Mouse (Mus musculus): ENCODE measurements around the gene Bbs2.

The Bbs2 gene

GRCm38 (mm10) chr8:94094281-94094680 is 4.4 kb downstream of the Bbs2 start:
- DNase-seq = no peak

GRCm38 (mm10) chr8:94092848-94093247 is 5.9 kb downstream of the Bbs2 start:
- no peak for DNase-seq

GRCm38 (mm10) chr8:94089715-94090114 is 9.0 kb downstream of the Bbs2 start:
- no peak for DNase-seq

GRCm38 (mm10) chr8:94087964-94088363 is 10.8 kb downstream of the Bbs2 start:
- no peak for DNase-seq

GRCm38 (mm10) chr8:94076461-94077192 is 22.1 kb downstream of the Bbs2 start:
- DNase-seq = no peak

- DNase-seq = no peak
Measured at GRCm38 (mm10) chr8:94068793-94069192, 29.9 kb downstream of the Bbs2 start.

GRCm38 (mm10) chr8:94066121-94066863 is 32.4 kb downstream of the Bbs2 start:
- DNase-seq = no peak

GRCm38 (mm10) chr8:94057157-94057854 is 41.4 kb downstream of the Bbs2 start:
- peak in 1 of 2 experiments; percentile 39 for DNase-seq

GRCm38 (mm10) chr8:94052696-94053095 is 46.0 kb downstream of the Bbs2 start:
- DNase-seq = no peak

- no peak for DNase-seq
Measured at GRCm38 (mm10) chr8:94047845-94048244, 50.9 kb downstream of the Bbs2 start.

- no peak for DNase-seq
Measured at GRCm38 (mm10) chr8:94037806-94038205, 60.9 kb downstream of the Bbs2 start.

GRCm38 (mm10) chr8:94036944-94037524 is 61.7 kb downstream of the Bbs2 start, which contains the start of the genes Nudt21 and Ogfod1:
TSS of gene Nudt21 (minus strand) at chr8:94037031.
TSS of gene Ogfod1 (plus strand) at chr8:94037198.
- DNase-seq = peak; percentile 84

- peak; percentile 46 for DNase-seq
Measured at GRCm38 (mm10) chr8:94036541-94036940, 62.2 kb downstream of the Bbs2 start.

GRCm38 (mm10) chr8:94035200-94035599 is 63.5 kb downstream of the Bbs2 start:
- DNase-seq = no peak

- no peak for DNase-seq
Measured at GRCm38 (mm10) chr8:94033601-94034000, 65.1 kb downstream of the Bbs2 start.

GRCm38 (mm10) chr8:94029701-94030100 is 69.0 kb downstream of the Bbs2 start:
- DNase-seq = no peak

GRCm38 (mm10) chr8:94023916-94024315 is 74.8 kb downstream of the Bbs2 start:
- no peak for DNase-seq
